In the genomic region with DNA sequence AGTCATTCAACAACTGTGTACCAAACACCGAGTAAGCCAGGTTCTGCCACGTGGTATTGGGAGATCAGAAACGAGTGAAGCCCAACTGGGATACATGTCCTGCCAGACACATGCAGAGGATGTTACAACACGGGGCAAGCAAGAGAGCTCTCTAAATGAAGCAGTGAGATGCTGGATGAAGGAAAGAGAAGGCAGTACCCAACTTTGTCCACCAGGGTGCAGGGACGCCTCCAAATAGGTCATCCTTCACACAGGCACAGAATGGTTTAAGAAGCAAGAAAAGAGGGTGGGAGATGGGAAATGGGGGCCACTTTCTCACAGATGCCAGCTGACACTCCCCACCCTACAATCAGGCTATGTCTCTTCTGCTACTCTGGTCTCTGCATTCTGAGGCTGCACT, we compare ENCODE assay signal across 8 mouse cellular contexts.
DNase-seq lines count a peak whose midpoint lies in the region; ATAC-seq and TF ChIP-seq lines count a peak whose summit lies in the region.

No protein-coding gene starts in this region.

- WGBS in heart, postnatal 0 days: 34% methylated on average over 5 of the region's 5 CpGs

- peaks cover 13% of the 10 kb centered on the region for H3K4me1 ChIP-seq in heart, postnatal 0 days (ENCODE audit: control insufficient read depth, insufficient read depth)

- H3K27ac ChIP-seq in heart, postnatal 0 days (ENCODE audit: low read depth): no peak overlapping the region

- H3K4me2 ChIP-seq in heart, postnatal 0 days (ENCODE audit: low read depth, low read length): no peak overlapping the region

- ATAC-seq in heart, postnatal 0 days (ENCODE audit: insufficient read depth, low read depth): peak; percentile 53; the same call in 1 of the 2 replicates

- H3K9me3 ChIP-seq in heart, postnatal 0 days (replicated peaks; ENCODE audit: control insufficient read depth, low read length): no peaks in the 10 kb centered on the region

- peak; percentile 38 for DNase-seq in heart, postnatal 0 days (ENCODE audit: low spot score)
- DNase-seq in heart, adult 11 months: no peak
- peak; percentile 23 for DNase-seq in urinary bladder, postnatal 25 days (ENCODE audit: low spot score)
- no peak for DNase-seq in urinary bladder, adult 2 months (ENCODE audit: low spot score)
- peak; percentile 69 to 78 for DNase-seq in cerebellum, postnatal 10 days
- DNase-seq in heart, postnatal 4 days: peak; percentile 69
- DNase-seq in lung, postnatal 36 days: peak; percentile 58
- DNase-seq in yolk sac, embryonic 10.5 days (ENCODE audit: low spot score): no peak

- no peaks in the 10 kb centered on the region for H3K36me3 ChIP-seq in heart, postnatal 0 days (replicated peaks; ENCODE audit: control insufficient read depth, insufficient read depth, low read length)

- TF ChIP-seq CTCF in heart, postnatal 0 days (IDR thresholded peaks at IDR 0.05; ENCODE audit: low read depth): peak; percentile 84

- no peak for TF ChIP-seq EP300 in heart, postnatal 0 days (IDR thresholded peaks at IDR 0.05; ENCODE audit: low read depth)

- H3K9ac ChIP-seq in heart, postnatal 0 days (replicated peaks; ENCODE audit: low read depth, low read length): no peak overlapping the region

- no peak overlapping the region for H3K4me3 ChIP-seq in heart, postnatal 0 days (ENCODE audit: low read depth, low read length)

- H3K27me3 ChIP-seq in heart, postnatal 0 days (ENCODE audit: control insufficient read depth, insufficient read depth, low read length): no peaks in the 10 kb centered on the region

Comparison
In these comparisons a context has a peak if more than half of its experiments do, and no peak if none do; other contexts are left out.
1. DNase-seq: peak in heart, postnatal 0 days (single experiment), urinary bladder, postnatal 25 days (single experiment), cerebellum, postnatal 10 days (2 of 2), heart, postnatal 4 days (single experiment) and lung, postnatal 36 days (single experiment); none in heart, adult 11 months (single experiment), urinary bladder, adult 2 months (single experiment) and yolk sac, embryonic 10.5 days (single experiment).